Mouse (Mus musculus) heart, postnatal 25 days (tissue): ENCODE data around the gene Cilp. TPM values are rescaled to one million over a fixed set of nuclear protein-coding genes. Genes with fewer than 3 reads are reported as not detected.

Source experiments
- total RNA-seq, 2 experiments: library from RNA; stranded (reverse); gene quantifications; 2 replicates each; pipeline ENCODE4 v1.2.3; 2021

Gene Cilp
- total RNA-seq, 2 experiments from 2014 or later: 4.8 to 6.6 TPM

Other genes starting within 250 kb of the Cilp start
- gene Hacd3, start 243.5 kb upstream of the Cilp start, total RNA-seq: 10 to 100 TPM; 17.3 to 18.5 TPM
- gene Dpp8, start 232.8 kb upstream of the Cilp start, total RNA-seq: 10 to 100 TPM; 57.4 to 68.0 TPM
- 10 to 100 TPM in 1 of 2 experiments, 1 to 10 TPM in 1; 8.9 to 10.3 TPM for gene Igdcc4, start 163.7 kb upstream of the Cilp start, total RNA-seq
- gene Igdcc3, start 124.0 kb upstream of the Cilp start, total RNA-seq: under 1 TPM in 1 of 2 experiments, not detected in 1; 0.08 TPM
- 1 to 10 TPM; 4.2 TPM for gene Parp16, start 69.8 kb upstream of the Cilp start, total RNA-seq
- gene Clpx, start 29.1 kb downstream of the Cilp start, total RNA-seq: 100 to 1,000 TPM; 101 to 106 TPM
- gene Pdcd7, start 80.9 kb downstream of the Cilp start, total RNA-seq: 10 to 100 TPM; 11.5 to 12.6 TPM
- gene Ubap1l, start 95.9 kb downstream of the Cilp start, total RNA-seq: under 1 TPM; 0.20 to 0.39 TPM
- 1 to 10 TPM; 2.6 to 3.1 TPM for gene Kbtbd13, start 126.5 kb downstream of the Cilp start, total RNA-seq
- gene Rasl12, start 133.3 kb downstream of the Cilp start, total RNA-seq: 1 to 10 TPM; 6.4 to 8.8 TPM
- gene Slc51b, start 157.8 kb downstream of the Cilp start, total RNA-seq: not detected
- 1 to 10 TPM; 5.7 to 6.4 TPM for gene Mtfmt, start 170.6 kb downstream of the Cilp start, total RNA-seq
- 10 to 100 TPM; 10.6 to 13.1 TPM for gene Spg21, start 195.8 kb downstream of the Cilp start, total RNA-seq